Mouse (Mus musculus): Measurements from ENCODE around the gene Slitrk2. TPM values are rescaled to one million over a fixed set of nuclear protein-coding genes. Genes with fewer than 3 reads are reported as not detected.

Gene Slitrk2
- total RNA-seq (2014; rRNA removed), result 20.0 and 20.1 TPM in 2 replicates
- polyA plus RNA-seq (2015; fragmentation: Nextera tagmentation; extraction: Ambion mirVana), result 9.3 and 9.4 TPM in 2 replicates

- peak within 1 kb of the TSS; percentile 42 for H3K4me3 ChIP-seq (ENCODE audit: low read depth, low read length)
- H3K4me1 ChIP-seq (ENCODE audit: insufficient read depth, low read length), result no peaks in the 10 kb centered on the region
- H3K36me3 ChIP-seq (ENCODE audit: insufficient read depth, low read length), result no peaks in the 10 kb centered on the region
- no peak for TF ChIP-seq CTCF (IDR thresholded peaks at IDR 0.05)
- H3K4me2 ChIP-seq (ENCODE audit: low read depth, low read length, poor library complexity, severe bottlenecking), result peak within 1 kb of the TSS; percentile 60
- no peak within 1 kb of the TSS for H3K27ac ChIP-seq (ENCODE audit: low read depth, low read length)
- ATAC-seq (ENCODE audit: low FRiP score) (peak; percentile 61), DNase-seq (ENCODE audit: low spot score) (peak; percentile 61)
- 22% methylated on average over 24 of the region's 25 CpGs for WGBS
- no peaks in the 10 kb centered on the region for H3K9me3 ChIP-seq (ENCODE audit: low read length)
- H3K27me3 ChIP-seq (ENCODE audit: insufficient read depth, low read length), result no peaks in the 10 kb centered on the region
- peak within 1 kb of the TSS; percentile 50 for H3K9ac ChIP-seq (replicated peaks; ENCODE audit: low read length, poor library complexity, severe bottlenecking)
Measured at GRCm38 (mm10) chrX:66648911-66649620, at the start of gene Slitrk2. Gene Slitrk2 (plus strand): TSS chrX:66649318.

- ATAC-seq (ENCODE audit: low FRiP score), result no peak
- no peaks in the 10 kb centered on the region for H3K9me3 ChIP-seq (ENCODE audit: low read length)
- H3K4me1 ChIP-seq (ENCODE audit: insufficient read depth, low read length), result no peaks in the 10 kb centered on the region
- no peaks in the 10 kb centered on the region for H3K27me3 ChIP-seq (ENCODE audit: insufficient read depth, low read length)
- no peaks in the 10 kb centered on the region for H3K36me3 ChIP-seq (ENCODE audit: insufficient read depth, low read length)
- no peak overlapping the region for H3K9ac ChIP-seq (replicated peaks; ENCODE audit: low read length, poor library complexity, severe bottlenecking)
- H3K4me3 ChIP-seq (ENCODE audit: low read depth, low read length), result no peak overlapping the region
- H3K27ac ChIP-seq (ENCODE audit: low read depth, low read length), result no peak overlapping the region
- 82% methylated on average over 3 of the region's 3 CpGs for WGBS
- no peak for TF ChIP-seq CTCF (IDR thresholded peaks at IDR 0.05)
- H3K4me2 ChIP-seq (ENCODE audit: low read depth, low read length, poor library complexity, severe bottlenecking), result no peak overlapping the region
- no peak for DNase-seq (ENCODE audit: low spot score)
Measured at GRCm38 (mm10) chrX:66605490-66605889, 43.6 kb upstream of the Slitrk2 start.

GRCm38 (mm10) chrX:66652455-66653144 is 3.5 kb downstream of the Slitrk2 start:
- DNase-seq (ENCODE audit: low spot score) (peak; percentile 79), ATAC-seq (ENCODE audit: low FRiP score) (peak; percentile 85)
- Histone ChIP-seq H3K4me2 (ENCODE audit: low read depth, low read length, poor library complexity, severe bottlenecking) (peak overlapping the region; percentile 55), H3K4me3 (ENCODE audit: low read depth, low read length) (peak overlapping the region; percentile 41), H3K9ac (replicated peaks; ENCODE audit: low read length, poor library complexity, severe bottlenecking) (no peak overlapping the region; the same call in 1 of the 2 replicates), H3K9me3 (ENCODE audit: low read length) (no peaks in the 10 kb centered on the region), H3K36me3 (ENCODE audit: insufficient read depth, low read length) (no peaks in the 10 kb centered on the region), H3K4me1 (ENCODE audit: insufficient read depth, low read length) (no peaks in the 10 kb centered on the region), H3K27ac (ENCODE audit: low read depth, low read length) (no peak overlapping the region; the same call in 1 of the 2 replicates), H3K27me3 (ENCODE audit: insufficient read depth, low read length) (no peaks in the 10 kb centered on the region)
- TF ChIP-seq CTCF (IDR thresholded peaks at IDR 0.05), result no peak
- WGBS, result 12% methylated on average over 19 of the region's 21 CpGs

GRCm38 (mm10) chrX:66657365-66657764 is 8.2 kb downstream of the Slitrk2 start:
- no peak overlapping the region for H3K27ac ChIP-seq (ENCODE audit: low read depth, low read length)
- H3K27me3 ChIP-seq (ENCODE audit: insufficient read depth, low read length), result no peaks in the 10 kb centered on the region
- DNase-seq (ENCODE audit: low spot score), result peak; percentile 35
- H3K4me2 ChIP-seq (ENCODE audit: low read depth, low read length, poor library complexity, severe bottlenecking), result no peak overlapping the region
- H3K9ac ChIP-seq (replicated peaks; ENCODE audit: low read length, poor library complexity, severe bottlenecking), result no peak overlapping the region
- no peaks in the 10 kb centered on the region for H3K36me3 ChIP-seq (ENCODE audit: insufficient read depth, low read length)
- no peaks in the 10 kb centered on the region for H3K4me1 ChIP-seq (ENCODE audit: insufficient read depth, low read length)
- H3K4me3 ChIP-seq (ENCODE audit: low read depth, low read length), result no peak overlapping the region
- no peak for ATAC-seq (ENCODE audit: low FRiP score)
- H3K9me3 ChIP-seq (ENCODE audit: low read length), result no peaks in the 10 kb centered on the region
- TF ChIP-seq CTCF (IDR thresholded peaks at IDR 0.05), result peak; percentile 60
- 34% methylated on average over 2 of the region's 2 CpGs for WGBS

GRCm38 (mm10) chrX:66676959-66677358 is 27.8 kb downstream of the Slitrk2 start:
- ATAC-seq (ENCODE audit: low FRiP score) (no peak), DNase-seq (ENCODE audit: low spot score) (no peak)
- Histone ChIP-seq H3K4me3 (ENCODE audit: low read depth, low read length) (no peak overlapping the region), H3K4me2 (ENCODE audit: low read depth, low read length, poor library complexity, severe bottlenecking) (no peak overlapping the region), H3K4me1 (ENCODE audit: insufficient read depth, low read length) (no peaks in the 10 kb centered on the region), H3K9ac (replicated peaks; ENCODE audit: low read length, poor library complexity, severe bottlenecking) (no peak overlapping the region), H3K9me3 (ENCODE audit: low read length) (no peaks in the 10 kb centered on the region), H3K27ac (ENCODE audit: low read depth, low read length) (no peak overlapping the region), H3K27me3 (ENCODE audit: insufficient read depth, low read length) (no peaks in the 10 kb centered on the region), H3K36me3 (ENCODE audit: insufficient read depth, low read length) (no peaks in the 10 kb centered on the region)
- TF ChIP-seq CTCF (IDR thresholded peaks at IDR 0.05), result no peak
- WGBS, result 83% methylated on average over 4 of the region's 4 CpGs

- Histone ChIP-seq H3K4me1 (ENCODE audit: insufficient read depth, low read length) (no peaks in the 10 kb centered on the region), H3K27me3 (ENCODE audit: insufficient read depth, low read length) (no peaks in the 10 kb centered on the region), H3K4me3 (ENCODE audit: low read depth, low read length) (no peak overlapping the region), H3K36me3 (ENCODE audit: insufficient read depth, low read length) (no peaks in the 10 kb centered on the region), H3K4me2 (ENCODE audit: low read depth, low read length, poor library complexity, severe bottlenecking) (no peak overlapping the region), H3K9ac (replicated peaks; ENCODE audit: low read length, poor library complexity, severe bottlenecking) (no peak overlapping the region), H3K27ac (ENCODE audit: low read depth, low read length) (no peak overlapping the region), H3K9me3 (ENCODE audit: low read length) (no peaks in the 10 kb centered on the region)
- no peak for TF ChIP-seq CTCF (IDR thresholded peaks at IDR 0.05)
- ATAC-seq (ENCODE audit: low FRiP score) (no peak), DNase-seq (ENCODE audit: low spot score) (no peak)
- whole genome bisulfite sequencing, result 29% methylated on average over 7 of the region's 7 CpGs
Measured at GRCm38 (mm10) chrX:66678646-66679045, 29.5 kb downstream of the Slitrk2 start.
